Mouse (Mus musculus): ENCODE data around the gene Neurl1a.
A peak's percentile ranks its signal among the peaks of the same experiment; 100 is the strongest.

Gene Neurl1a

DNA sequence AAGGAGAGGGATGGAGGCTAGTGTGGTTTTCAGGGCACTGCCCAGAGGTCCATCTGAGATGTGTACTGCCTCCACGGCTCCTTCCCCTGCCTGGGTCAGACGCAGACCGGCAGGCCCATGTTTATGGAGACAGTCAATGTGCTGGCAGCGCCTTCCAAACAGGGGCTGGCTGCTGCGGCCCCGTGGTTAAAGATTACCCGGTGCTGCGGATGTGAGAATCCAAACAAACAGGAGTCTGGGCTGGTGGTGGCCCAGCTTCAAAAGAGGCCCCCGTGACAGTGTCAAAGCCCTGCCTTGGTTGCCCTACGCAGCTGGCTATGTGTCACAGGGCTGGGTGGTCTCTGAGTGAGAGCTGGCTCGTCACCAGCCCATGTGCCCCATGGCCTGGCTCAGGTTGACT is 69.2 kb downstream of the Neurl1a start:
- no peak for DNase-seq (ENCODE audit: low read depth, low spot score)

DNA sequence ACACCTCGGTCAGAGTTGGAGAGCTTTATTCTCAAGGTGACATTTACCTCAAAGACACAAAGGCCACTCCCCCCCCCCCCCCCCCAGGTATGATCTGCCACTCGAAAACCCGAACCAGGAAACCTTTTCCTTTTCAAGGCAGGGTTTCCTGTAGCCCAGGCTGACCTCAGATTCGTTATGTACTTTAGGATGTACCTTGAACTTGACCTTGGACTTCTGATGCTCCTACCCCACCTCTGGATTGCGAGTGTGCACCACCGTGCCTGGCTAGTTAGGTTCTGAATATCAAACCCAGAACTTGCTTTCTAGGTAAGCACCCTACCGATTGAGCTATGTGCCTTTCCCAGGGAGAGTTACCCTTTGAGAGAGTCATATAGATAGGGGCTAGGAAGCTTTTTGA is 69.7 kb downstream of the Neurl1a start:
- peak; percentile 67 for DNase-seq (ENCODE audit: low read depth, low spot score)

DNA sequence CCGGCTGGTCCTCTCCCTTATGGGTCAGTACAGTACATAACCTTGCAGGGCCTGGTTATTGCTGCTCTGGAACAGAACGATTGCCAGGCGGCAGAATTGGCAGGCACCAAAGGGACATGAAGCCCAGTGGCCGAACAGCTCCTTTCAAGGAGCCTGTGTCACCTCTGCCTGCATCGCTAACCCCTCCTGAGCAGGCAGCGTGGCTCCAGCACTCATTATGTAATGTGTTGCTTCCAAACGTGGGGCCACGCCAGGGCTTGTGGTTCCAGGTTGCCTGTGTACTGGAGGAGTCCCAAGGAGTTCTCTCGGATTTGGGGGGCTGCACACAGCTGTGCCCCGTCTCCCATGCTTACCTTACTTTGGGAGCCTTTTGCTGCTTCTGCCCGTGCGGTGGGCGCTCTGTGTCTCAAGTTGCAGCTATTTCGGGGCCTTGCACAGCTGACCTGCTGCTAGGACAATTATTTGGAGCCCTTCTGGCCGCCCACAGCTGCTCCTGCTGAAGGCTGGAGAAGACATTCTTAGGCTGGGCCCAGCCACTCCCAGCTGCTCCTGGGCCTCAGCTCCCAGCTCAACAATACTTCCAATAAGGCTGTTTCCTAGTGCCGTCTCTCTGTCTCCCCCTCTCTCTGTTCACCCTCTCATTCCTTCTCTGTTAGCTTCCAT is 70.4 kb downstream of the Neurl1a start:
- no peak for DNase-seq (ENCODE audit: low read depth, low spot score)

DNA sequence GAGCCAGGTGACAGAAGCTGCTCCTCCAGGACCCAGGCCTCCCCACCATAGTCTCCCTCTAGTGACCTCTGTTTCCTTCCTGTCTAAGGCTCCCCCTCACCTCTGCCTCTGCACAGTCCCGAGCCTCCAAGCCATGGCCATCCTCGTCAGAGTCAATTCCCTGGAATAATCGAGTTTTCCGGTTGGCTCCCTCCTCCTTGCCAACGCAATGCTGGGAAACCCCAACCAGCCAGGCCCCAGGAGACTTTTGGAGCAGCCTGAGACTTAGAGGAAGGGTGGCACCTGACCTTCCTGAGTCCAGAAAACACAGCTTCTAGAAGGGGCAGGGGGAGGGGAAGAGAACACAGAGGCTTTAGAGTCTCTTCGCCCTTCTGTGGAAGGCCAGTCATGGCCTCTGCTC is 72.3 kb downstream of the Neurl1a start:
- no peak for DNase-seq (ENCODE audit: low read depth, low spot score)

DNA sequence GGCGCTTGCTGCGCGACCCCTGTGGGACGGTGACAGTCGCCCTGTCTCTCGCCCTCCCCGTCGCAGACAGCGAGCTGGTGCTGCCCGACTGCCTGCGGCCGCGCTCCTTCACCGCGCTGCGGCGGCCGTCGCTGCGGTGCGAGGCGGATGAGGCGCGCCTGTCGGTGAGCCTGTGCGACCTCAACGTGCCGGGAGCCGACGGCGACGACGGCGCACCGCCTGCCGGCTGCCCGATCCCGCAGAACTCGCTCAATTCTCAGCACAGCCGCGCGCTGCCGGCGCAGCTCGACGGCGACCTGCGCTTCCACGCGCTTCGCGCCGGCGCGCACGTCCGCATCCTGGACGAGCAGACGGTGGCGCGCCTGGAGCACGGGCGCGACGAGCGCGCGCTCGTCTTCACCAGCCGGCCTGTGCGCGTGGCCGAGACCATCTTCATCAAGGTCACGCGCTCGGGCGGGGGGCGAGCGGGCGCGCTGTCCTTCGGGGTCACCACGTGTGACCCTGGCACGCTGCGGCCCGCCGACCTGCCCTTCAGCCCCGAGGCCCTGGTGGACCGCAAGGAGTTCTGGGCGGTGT is 74.5 kb downstream of the Neurl1a start:
- peak; percentile 70 for DNase-seq (ENCODE audit: low read depth, low spot score)

DNA sequence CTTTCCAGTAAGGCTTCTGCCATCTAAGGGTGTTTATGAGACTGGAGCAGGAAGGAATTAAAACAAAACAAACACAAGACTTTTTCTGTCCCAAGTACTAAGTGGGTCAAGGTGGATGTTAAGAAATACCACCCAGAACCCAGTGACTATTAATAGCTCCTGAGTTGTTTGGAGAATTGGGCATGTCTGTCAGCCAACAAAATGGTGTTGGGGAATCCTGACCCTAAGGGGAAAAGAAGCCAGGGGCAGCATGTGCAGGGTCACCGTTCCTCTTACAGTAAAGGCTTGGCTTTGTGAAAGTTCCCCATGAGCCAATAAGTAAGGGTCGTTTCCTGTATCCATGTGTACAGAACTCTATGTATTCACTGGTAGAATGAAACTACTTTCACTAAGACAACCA is 76.4 kb downstream of the Neurl1a start:
- no peak for DNase-seq (ENCODE audit: low read depth, low spot score)

DNA sequence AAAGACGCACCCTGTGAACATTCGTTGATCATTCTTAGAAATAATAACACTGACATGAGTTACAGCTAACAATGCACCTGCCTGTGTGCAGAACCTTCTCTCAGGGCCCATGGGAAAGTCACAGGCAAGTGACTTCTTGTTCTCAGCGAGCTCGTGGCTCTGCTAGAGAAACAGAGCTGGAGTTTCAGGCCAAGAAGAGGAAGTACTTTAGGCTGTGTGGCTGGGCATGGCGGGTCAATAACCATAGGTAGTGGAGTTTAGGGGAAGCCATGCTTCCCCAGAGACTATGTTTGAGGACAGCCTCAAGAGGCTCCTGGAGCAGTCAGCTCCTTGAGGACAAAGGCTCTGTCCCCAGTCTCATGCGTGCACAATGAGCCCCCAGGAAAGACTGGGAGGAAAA is 77.3 kb downstream of the Neurl1a start:
- DNase-seq (ENCODE audit: low read depth, low spot score): no peak

DNA sequence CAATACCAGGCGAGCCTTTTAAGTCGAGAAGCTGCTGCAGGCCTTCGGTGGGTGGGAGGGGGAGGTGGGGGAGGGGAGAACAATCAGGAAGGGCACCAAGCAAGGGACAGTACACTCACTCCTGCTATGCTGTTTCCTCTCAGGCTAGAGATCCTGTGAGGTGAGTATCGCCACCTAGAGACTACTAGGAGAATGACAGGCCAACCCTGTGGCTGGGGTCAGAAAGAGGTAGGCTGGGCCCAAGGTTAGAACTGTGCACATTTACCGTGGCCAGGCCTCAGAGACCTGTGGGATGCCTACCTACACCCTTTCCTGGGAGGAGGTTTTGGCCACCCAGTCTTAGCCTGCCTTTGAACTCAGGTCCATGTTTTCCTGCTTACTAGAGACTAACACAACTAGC is 81.0 kb downstream of the Neurl1a start:
- peak; percentile 77 for DNase-seq (ENCODE audit: low read depth, low spot score)

DNA sequence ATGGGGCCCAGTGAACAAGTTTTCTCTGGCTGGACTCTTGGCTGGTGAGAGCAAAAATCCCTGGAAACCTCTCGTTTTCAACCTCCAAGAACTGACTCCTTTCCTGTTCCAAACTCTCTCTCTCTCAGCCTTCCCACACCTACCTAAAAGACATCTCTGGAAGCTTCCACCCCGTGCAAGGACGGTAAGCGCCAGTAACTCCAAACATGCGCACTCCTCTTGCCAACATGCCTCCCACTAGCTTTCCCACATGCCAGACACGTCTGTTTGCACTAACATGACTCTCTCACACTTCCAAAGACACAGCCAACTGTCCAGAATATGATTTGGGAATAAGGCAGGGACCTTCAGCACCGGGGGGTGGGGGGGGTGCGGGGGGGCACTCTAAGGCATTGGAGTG is 82.6 kb downstream of the Neurl1a start:
- DNase-seq (ENCODE audit: low read depth, low spot score): no peak

DNA sequence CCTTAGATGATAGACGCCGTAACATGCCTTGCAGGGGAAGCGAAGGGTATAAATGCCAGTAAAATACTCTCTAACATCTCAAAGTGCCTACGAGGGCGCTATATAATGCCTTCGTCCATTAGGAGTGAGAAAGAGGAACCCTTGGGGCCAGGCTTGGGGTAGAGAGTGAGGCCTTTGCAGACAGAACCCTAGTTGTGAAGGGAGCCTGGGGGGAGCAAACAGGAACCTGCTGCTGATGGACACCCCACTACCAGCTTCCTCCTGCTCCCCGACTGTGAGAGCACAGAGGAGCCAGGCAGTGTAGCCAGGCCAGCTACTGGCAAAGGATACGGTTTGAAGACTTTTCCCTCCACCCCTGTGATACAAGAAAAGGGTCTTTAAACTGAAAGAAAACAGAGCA is 85.0 kb downstream of the Neurl1a start:
- no peak for DNase-seq (ENCODE audit: low read depth, low spot score)

DNA sequence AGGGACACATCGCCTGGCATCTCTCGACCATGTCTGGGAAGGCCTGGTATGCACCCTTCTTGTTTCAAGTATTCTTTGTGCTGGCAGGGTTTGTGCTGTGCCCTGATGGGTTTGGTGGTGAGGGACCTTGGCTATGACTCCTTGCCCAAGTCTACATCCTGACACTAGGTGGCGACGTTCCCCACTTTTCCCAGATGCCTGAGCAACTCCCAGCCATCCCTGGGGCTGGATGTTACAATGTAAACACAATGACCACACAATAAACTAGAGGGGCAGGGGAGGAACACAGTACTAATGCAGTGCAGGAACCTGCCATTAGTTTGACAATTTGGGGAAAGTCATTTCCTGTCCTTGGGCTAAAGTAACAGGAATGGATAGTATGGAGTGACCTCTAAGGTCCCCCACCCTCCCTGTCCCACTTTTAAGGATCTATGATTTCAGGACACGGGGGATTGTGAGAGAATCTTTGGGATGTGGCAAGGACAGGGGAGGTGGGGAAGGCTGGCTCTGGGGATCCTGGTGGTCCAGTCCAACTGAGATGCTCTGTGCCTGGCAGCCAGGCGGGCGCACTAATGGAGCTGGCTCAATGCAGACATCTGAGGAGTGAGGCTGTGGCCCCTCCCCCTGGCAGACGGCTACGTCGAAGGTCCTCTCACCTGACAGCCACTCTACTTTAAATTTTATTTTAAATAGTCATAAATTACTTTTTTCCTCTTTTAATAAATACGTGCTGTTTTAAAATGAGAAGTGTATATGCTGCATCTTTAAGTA is 85.9 kb downstream of the Neurl1a start:
- peak; percentile 77 for DNase-seq (ENCODE audit: low read depth, low spot score)

DNA sequence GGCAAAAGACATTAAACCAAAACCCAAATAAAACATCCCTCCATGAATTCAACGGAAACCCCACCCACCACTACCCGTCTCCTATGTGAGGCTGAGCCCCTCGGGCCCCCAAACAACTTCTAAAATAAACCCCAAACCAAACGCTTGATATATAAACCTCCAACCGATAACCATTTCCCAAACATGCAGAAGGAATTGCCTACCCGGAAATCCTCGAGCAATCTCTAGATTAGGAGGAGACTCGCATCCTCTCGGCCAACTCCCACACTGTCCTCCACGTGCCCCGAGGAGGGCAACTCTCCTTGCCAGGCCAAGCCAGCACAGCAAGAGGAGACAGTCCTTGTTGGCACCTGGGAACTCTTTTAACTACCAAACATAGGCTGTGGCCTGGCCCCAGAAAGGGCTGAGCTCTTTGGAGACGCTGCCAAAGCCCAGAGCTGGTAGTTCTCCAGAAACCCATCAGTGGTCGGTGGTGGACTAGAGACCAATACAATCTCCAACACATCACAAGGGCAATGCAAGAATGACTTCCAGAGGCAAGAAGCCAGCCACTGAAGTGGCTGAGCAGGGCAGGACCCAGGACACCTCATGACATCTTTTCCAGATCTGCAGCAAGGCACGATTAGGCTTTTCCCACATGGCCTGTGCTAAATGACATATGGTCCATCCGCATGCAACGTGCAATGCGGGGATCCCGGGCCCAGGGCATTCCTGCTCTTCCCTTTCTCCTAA is 87.6 kb downstream of the Neurl1a start:
- no peak for DNase-seq (ENCODE audit: low read depth, low spot score)

DNA sequence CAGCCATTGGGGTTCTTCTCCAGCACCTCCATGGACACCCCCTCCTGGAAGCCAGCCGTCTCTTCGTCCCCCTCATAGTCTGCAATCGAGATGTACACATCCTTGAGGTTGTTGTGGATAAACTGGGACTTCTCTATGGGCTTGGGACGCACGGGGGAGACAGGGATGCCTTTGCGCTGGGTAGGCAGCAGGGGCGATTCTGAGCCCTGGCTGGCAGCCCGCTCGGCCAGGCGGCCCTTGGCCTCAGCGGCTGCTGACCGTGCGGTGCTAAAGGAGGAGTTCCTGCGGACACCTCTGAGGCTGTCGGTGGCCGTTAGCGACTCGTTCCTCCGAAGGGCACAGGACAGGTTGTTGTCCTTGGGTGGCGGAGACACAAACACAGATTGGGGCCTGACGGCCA is 88.4 kb downstream of the Neurl1a start:
- DNase-seq (ENCODE audit: low read depth, low spot score): no peak

DNA sequence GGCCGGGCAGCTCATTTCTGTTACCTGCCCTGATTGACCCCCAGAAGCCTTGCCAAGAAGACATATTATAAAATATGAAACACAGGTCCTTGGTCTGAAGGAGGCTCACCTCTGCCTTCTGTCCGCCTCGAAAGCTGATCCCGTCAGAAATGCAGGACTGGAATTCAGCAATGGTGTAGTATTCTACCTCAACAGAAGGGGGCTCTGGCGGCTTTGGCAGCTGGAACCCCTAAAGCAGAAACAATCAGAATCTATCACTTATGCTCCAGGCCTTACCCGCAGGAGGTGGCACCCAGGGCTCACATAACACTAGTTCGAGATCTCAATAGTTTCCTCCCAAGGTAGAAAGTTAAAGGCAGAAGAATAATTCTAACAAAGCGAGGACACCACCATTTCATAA is 91.1 kb downstream of the Neurl1a start:
- peak; percentile 59 for DNase-seq (ENCODE audit: low read depth, low spot score)

DNA sequence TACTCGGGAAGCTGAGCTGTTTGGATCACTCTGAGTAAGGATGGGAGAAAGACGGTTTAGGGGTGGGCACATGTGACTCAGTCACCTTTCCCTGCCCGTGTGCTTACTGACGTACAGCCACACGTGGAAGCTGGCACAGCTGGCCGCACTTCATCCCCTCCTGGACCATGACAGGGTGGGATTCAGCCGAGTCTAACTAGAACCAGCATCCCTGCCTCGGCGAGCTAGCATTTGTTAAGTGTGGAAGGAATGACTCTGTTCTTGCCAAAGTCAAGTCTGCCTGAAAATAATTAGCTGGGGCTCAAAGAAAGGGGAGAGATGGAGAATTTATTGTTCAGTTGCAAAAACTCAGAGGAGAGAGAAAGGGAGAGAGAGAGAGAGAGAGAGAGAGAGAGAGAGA is 91.9 kb downstream of the Neurl1a start:
- no peak for DNase-seq (ENCODE audit: low read depth, low spot score)

DNA sequence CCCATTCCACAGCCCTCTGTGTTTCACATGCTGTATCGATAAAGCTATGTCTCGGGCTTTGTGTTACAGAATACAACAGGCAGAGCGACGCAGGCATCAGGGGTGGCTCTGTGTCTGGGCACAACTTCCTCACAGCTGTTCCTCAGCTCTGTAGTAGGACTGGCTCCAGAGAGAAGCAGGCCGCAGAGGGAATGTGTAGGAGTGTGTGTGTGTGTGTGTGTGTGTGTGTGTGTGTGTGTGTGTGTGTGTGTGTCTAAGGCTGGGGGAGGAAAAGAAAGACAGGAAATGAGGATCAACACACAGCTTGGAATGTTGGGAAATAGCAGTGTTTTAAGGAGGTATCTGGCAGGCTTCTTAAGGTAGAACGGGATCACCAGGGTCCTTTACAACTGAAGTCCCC is 98.1 kb downstream of the Neurl1a start:
- no peak for DNase-seq (ENCODE audit: low read depth, low spot score)

DNA sequence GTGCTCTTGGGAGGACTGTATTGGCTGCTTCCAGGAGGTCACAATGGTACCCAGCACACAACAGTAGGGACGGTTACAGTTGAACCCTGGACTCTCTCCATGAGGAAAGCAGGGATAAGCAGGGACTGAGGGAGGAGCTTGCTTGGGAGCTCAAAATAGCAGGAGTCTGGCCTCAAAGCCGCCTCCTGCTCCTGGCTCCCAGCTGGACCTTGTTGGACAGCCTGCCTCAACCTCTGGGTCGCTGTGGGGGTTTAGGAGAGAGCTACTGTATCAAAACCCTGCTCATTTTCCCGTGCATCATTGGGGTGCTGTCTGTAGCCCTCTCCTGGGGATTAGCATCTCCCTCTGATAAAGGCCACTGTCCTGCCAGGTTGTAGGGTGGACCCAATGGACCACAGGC is 100.8 kb downstream of the Neurl1a start:
- no peak for DNase-seq (ENCODE audit: low read depth, low spot score)

DNA sequence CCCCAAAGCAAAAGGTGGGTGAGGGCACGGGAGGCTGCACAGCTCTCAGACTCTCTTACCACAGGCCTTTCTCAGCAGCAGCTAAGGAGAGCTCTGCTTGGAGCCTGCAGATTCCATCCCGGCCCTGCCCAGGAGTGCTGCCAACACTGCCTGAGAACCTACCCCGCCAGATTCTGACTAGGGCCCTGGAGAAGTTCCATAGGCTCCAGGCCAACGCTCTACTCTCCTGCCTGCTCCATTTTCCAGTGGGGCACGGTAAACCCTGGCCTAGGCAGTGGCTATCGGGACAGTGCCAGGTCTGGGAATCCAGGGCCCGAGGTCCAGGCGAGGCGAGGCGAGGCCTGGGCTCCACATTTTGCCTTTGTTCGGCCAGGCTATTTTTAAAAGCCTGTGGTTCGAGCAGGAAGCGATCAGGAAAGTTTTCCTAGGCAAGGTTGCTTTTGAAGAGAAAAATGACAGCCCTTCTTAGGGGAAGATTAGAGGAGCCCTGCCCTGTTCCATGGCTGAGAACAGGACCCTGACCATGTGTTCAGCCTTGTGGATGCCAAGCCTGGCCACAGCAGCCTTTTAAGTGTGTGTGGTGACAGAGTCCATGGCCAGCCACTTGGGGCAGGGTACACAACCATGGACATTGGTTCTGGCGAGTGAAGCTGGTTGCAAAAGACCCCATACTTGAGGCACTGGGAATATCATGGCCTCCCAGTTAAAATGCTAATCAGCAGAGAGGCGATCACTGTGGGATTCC is 101.3 kb downstream of the Neurl1a start:
- no peak for DNase-seq (ENCODE audit: low read depth, low spot score)

DNA sequence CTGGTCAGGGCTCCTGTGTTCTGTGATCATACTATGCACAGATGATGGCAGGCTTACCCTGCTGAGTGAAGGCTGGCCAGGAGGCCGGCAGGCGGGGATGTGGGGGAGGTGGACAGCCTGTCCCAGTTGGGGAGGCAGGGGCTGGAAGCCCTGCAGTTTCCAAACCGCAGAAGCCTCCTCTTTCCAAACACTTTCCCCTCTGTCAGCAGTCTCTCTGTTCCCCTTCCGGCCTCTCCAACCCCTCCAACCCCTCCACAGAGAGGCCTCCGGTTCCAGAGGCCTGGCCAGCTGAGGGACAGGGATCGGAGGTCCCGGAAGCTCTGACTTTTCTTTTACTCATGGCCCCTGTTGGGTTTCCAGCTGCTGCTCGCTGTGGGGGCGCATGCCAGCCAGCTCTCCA is 102.3 kb downstream of the Neurl1a start:
- DNase-seq (ENCODE audit: low read depth, low spot score): no peak

DNA sequence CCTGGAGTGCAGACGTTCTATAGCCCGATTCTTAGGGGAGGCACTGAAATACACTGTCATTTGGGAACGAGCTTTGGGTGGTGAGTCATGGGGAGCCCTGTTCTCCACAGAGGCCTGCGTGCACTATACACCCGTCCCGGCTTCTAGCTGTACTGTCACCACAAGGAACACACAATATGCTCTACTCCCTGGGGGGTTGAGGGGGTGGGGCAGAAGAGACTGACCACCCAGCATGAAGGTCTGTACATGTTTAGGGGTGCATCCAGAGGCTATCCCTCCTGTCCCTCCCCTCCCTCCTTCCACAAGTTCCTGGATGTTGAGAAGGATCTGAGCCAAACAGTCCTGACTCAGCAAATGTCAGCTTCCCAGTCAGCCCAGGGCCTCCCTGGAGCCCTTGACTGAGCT is 103.4 kb downstream of the Neurl1a start:
- DNase-seq (ENCODE audit: low read depth, low spot score): no peak

DNA sequence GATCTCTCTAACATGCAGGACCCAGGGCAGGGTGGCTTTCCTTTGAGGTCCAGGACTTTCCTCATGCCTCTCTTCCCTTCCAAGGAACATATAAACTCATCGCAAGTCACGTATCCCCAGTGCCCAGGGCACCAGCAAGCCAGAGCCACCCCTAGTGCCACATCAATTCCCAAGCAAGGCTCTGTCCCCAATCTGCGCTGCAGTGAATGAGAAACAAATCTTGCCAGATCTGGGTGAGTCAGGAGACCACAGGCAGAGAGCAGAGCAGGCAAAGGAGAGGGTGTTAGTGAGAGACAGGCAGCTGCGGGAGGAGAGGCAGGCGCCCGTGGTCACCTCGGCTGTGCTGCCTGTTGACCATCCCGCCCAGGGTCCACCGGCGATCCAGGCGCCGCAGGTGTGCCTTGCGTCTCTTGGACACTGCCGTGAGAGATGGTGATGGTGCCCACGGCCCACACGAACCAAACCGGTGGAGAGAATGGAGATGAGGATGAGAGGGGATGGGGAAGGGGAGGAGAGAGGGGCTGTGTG is 104.1 kb downstream of the Neurl1a start:
- no peak for DNase-seq (ENCODE audit: low read depth, low spot score)

Data from R1 (cell line).